ENCODE assay signal across 18 mouse cellular contexts in the genomic region with DNA sequence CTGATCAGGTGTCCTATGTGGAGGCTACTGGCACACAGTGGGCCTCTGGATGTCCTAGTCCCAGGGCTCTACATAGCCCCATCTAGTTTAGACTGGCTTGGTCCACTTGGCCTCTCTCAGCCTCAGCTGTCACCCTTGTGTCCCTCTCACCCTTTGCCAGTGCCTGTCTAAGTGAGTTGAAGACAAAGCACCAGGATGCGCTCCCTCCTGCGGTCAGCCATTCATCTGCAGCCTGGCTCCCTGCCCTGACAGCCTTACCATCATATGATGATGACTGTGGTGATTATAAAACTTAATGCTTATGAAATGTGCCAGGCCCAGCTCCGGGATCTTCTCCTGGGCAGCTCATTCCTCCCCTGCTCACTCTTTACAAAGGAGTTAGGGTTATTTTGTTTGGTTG. TPM values are rescaled to one million over a fixed set of nuclear protein-coding genes. Genes with fewer than 3 reads are reported as not detected.
DNase-seq lines count a peak whose midpoint lies in the region; ATAC-seq and TF ChIP-seq lines count a peak whose summit lies in the region.
"Had no signal": no experiment of that assay in that cellular context is flagged by ENCODE, and none has a peak within 500 bp of the region (broad histone marks: within the 10 kb centered on the region; RNA-seq: fewer than 3 reads in every experiment).

No protein-coding gene starts in this region.

- no peaks in the 10 kb centered on the region for H3K79me3 ChIP-seq in C2C12 (ENCODE audit: low read depth)

- H3K4me3 ChIP-seq in intestine, postnatal 0 days (ENCODE audit: low read depth, low read length): no peak overlapping the region
- no peak overlapping the region for H3K4me3 ChIP-seq in intestine, embryonic 15.5 days (replicated peaks)
- H3K4me3 ChIP-seq in C2C12 (ENCODE audit: insufficient read depth, poor library complexity, severe bottlenecking): no peak overlapping the region
- no peak overlapping the region for H3K4me3 ChIP-seq in midbrain, embryonic 15.5 days
- H3K4me3 ChIP-seq: forebrain, embryonic 13.5 days; heart, embryonic 13.5 days; hindbrain, embryonic 10.5 days; limb, embryonic 12.5 days; liver, embryonic 13.5 days had no signal

- H3K36me3 ChIP-seq in intestine, postnatal 0 days (ENCODE audit: control insufficient read depth, insufficient read depth): no peaks in the 10 kb centered on the region
- no peaks in the 10 kb centered on the region for H3K36me3 ChIP-seq in intestine, embryonic 15.5 days
- H3K36me3 ChIP-seq in C2C12 (ENCODE audit: control insufficient read depth, insufficient read depth): no peaks in the 10 kb centered on the region
- H3K36me3 ChIP-seq in midbrain, embryonic 15.5 days (replicated peaks): no peaks in the 10 kb centered on the region
- H3K36me3 ChIP-seq: heart, embryonic 13.5 days; hindbrain, embryonic 10.5 days; limb, embryonic 12.5 days; liver, embryonic 13.5 days had no signal

- DNase-seq in 3134 (ENCODE audit: extremely low read depth, insufficient read length, low spot score): peak; percentile 69
- DNase-seq in adrenal gland, postnatal 25 days: peak; percentile 60
- DNase-seq in thymus, adult 18-20 months: no peak
- DNase-seq: cerebellum, adult 11-12 months; cerebellum, postnatal 36 days; liver, embryonic 13.5 days had no signal

- no peak for ATAC-seq in intestine, postnatal 0 days
- ATAC-seq in intestine, embryonic 15.5 days: no peak
- no peak for ATAC-seq in midbrain, embryonic 15.5 days (replicated peaks)
- ATAC-seq: forebrain, embryonic 13.5 days; inflammation-experienced regulatory T-cells, adult 6 months had no signal

- no peak overlapping the region for H3ac ChIP-seq in C2C12 (ENCODE audit: control insufficient read depth, insufficient read length, low read depth)

- 81% methylated on average over 3 of the region's 3 CpGs for WGBS in intestine, postnatal 0 days
- WGBS in intestine, embryonic 15.5 days: 88% methylated on average over 3 of the region's 3 CpGs
- 86% methylated on average over 3 of the region's 3 CpGs for WGBS in midbrain, embryonic 15.5 days

- H3K27me3 ChIP-seq in intestine, postnatal 0 days (replicated peaks; ENCODE audit: control insufficient read depth, insufficient read depth, low read length): no peaks in the 10 kb centered on the region
- H3K27me3 ChIP-seq in intestine, embryonic 15.5 days (replicated peaks): no peaks in the 10 kb centered on the region
- no peaks in the 10 kb centered on the region for H3K27me3 ChIP-seq in C2C12 (ENCODE audit: control insufficient read depth, insufficient read depth, insufficient read length)
- H3K27me3 ChIP-seq in midbrain, embryonic 15.5 days (replicated peaks): no peaks in the 10 kb centered on the region
- H3K27me3 ChIP-seq: forebrain, embryonic 13.5 days; heart, embryonic 13.5 days; limb, embryonic 12.5 days; liver, embryonic 13.5 days had no signal

- no peaks in the 10 kb centered on the region for H3K4me1 ChIP-seq in intestine, postnatal 0 days (replicated peaks; ENCODE audit: control insufficient read depth, insufficient read depth, low read length)
- H3K4me1 ChIP-seq in intestine, embryonic 15.5 days (replicated peaks): no peaks in the 10 kb centered on the region
- H3K4me1 ChIP-seq in midbrain, embryonic 15.5 days: no peaks in the 10 kb centered on the region
- H3K4me1 ChIP-seq: forebrain, embryonic 13.5 days; heart, embryonic 13.5 days; hindbrain, embryonic 10.5 days; limb, embryonic 12.5 days; liver, embryonic 13.5 days had no signal

- H3K9me3 ChIP-seq in intestine, postnatal 0 days (ENCODE audit: control insufficient read depth): no peaks in the 10 kb centered on the region
- H3K9me3 ChIP-seq in intestine, embryonic 15.5 days: no peaks in the 10 kb centered on the region
- no peaks in the 10 kb centered on the region for H3K9me3 ChIP-seq in midbrain, embryonic 15.5 days
- H3K9me3 ChIP-seq: forebrain, embryonic 13.5 days; heart, embryonic 13.5 days; hindbrain, embryonic 10.5 days; limb, embryonic 12.5 days; liver, embryonic 13.5 days had no signal

- H3K79me2 ChIP-seq in C2C12 (ENCODE audit: control insufficient read depth, insufficient read depth): no peaks in the 10 kb centered on the region

- H3K9ac ChIP-seq in intestine, postnatal 0 days (ENCODE audit: low read depth, low read length): no peak overlapping the region
- H3K9ac ChIP-seq in intestine, embryonic 15.5 days: no peak overlapping the region
- no peak overlapping the region for H3K9ac ChIP-seq in midbrain, embryonic 15.5 days
- H3K9ac ChIP-seq: forebrain, embryonic 13.5 days; heart, embryonic 13.5 days; limb, embryonic 12.5 days; liver, embryonic 13.5 days had no signal

- peak; percentile 43 for TF ChIP-seq CTCF in intestine, postnatal 0 days (IDR thresholded peaks at IDR 0.05; ENCODE audit: low read depth)
- peak; percentile 8 for TF ChIP-seq CTCF in C2C12 (IDR thresholded peaks at IDR 0.05; ENCODE audit: control insufficient read depth, insufficient read depth, insufficient read length)

- no peak overlapping the region for H3K27ac ChIP-seq in intestine, postnatal 0 days (ENCODE audit: low read depth, low read length)
- H3K27ac ChIP-seq in intestine, embryonic 15.5 days: no peak overlapping the region
- H3K27ac ChIP-seq in midbrain, embryonic 15.5 days: no peak overlapping the region
- H3K27ac ChIP-seq: forebrain, embryonic 13.5 days; heart, embryonic 13.5 days; hindbrain, embryonic 10.5 days; kidney, postnatal 0 days; limb, embryonic 12.5 days; liver, embryonic 13.5 days; macrophage had no signal

- H3K4me2 ChIP-seq in intestine, postnatal 0 days (replicated peaks; ENCODE audit: low read depth): no peak overlapping the region
- no peak overlapping the region for H3K4me2 ChIP-seq in intestine, embryonic 15.5 days (replicated peaks)
- no peak overlapping the region for H3K4me2 ChIP-seq in midbrain, embryonic 15.5 days
- H3K4me2 ChIP-seq: forebrain, embryonic 13.5 days; heart, embryonic 13.5 days; limb, embryonic 12.5 days; liver, embryonic 13.5 days; midbrain, embryonic 11.5 days had no signal

TF ChIP-seq in C2C12, 6 proteins besides CTCF, POLR2A, EP300 and RAD21:
- TF ChIP-seq CEBPB (IDR thresholded peaks at IDR 0.05; ENCODE audit: low read depth) (no peak), MYOG (IDR thresholded peaks at IDR 0.05; ENCODE audit: control insufficient read depth, extremely low read depth, insufficient read length) (no peak), MAX (IDR thresholded peaks at IDR 0.05) (no peak), USF1 (IDR thresholded peaks at IDR 0.05; ENCODE audit: low read depth) (no peak), FOSL1 (IDR thresholded peaks at IDR 0.05; ENCODE audit: insufficient read depth, low read length, poor library complexity, severe bottlenecking) (no peak), MYOD1 (IDR thresholded peaks at IDR 0.05; ENCODE audit: control insufficient read depth, insufficient read length, low read depth) (no peak)

RNA-seq across cellular contexts. Expression of gene Ksr1, which starts 30.5 kb away (rescaled TPM):
- 4.7 and 6.8 TPM in 2 replicates for polyA plus RNA-seq in intestine, postnatal 0 days (2015; fragmentation: Nextera tagmentation; extraction: Ambion mirVana)
- 3.5 and 4.4 TPM in 2 replicates for polyA plus RNA-seq in intestine, embryonic 15.5 days (2015; fragmentation: Nextera tagmentation; extraction: Ambion mirVana)
- 4.8 TPM for polyA plus RNA-seq in C2C12 (2012; fragmentation: generic; extraction: Trizol)
- 11.1 and 15.0 TPM in 2 replicates for total RNA-seq in adrenal gland, postnatal 25 days (2021)
- polyA plus RNA-seq in midbrain, embryonic 15.5 days (2015; fragmentation: Nextera tagmentation; extraction: Ambion mirVana): 5.1 and 6.1 TPM in 2 replicates

Comparison
In these comparisons a context has a peak if more than half of its experiments do, and no peak if none do; other contexts are left out.
1. DNase-seq: peak in 3134 (single experiment) and adrenal gland, postnatal 25 days (single experiment); none in thymus, adult 18-20 months (0 of 2).